Mouse (Mus musculus) layer of hippocampus, adult 9-11 months (tissue): ENCODE data around the gene Mageb16.

Source experiments
- DNase-seq: peaks from one replicate; pipeline ENCODE4 v3.0.0; 2022

The Mageb16 gene

DNA sequence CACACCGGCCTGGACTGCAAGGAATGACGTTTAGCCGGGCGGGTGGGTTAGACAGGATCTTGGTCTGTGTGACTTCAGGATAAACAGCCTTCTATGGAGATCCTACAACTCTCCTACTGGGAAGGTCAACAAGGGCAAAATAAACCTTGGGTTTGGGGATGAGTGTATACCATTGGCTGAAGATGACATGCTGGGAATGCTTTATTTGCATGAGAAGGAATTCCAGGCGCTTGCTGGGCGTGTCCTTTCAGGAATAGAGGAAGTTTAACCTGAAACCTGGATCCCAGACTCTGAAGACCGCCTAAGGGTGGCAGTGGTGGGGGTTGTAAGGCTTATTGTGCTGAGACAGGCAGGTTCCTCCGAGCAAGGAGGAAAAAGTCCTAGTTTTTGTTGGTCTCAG is at the start of gene Mageb16:
Gene Mageb16, minus strand, starts transcription at position 25 of the 400 bp plus-strand sequence.
- no peak for DNase-seq

DNA sequence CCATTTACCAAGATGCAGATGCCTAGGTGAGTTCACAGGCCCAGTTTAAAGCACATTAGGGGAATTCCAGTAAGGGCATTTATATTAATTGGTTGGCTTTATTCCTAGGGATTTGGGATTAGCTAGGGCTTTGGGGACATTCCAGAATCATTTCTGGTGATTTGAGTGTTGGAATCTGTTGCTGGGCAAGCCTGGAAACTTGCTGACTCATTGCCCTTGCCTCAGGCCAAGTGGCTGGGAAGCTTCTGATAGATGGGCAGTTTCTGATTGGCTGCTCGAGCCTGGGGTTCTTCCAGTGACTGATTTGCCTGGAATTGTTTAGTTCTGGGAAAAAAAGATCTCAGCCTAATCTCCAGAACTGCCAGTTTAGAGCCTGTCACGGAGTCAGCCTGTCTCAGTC is 20.1 kb downstream of the Mageb16 start:
- DNase-seq, result no peak

DNA sequence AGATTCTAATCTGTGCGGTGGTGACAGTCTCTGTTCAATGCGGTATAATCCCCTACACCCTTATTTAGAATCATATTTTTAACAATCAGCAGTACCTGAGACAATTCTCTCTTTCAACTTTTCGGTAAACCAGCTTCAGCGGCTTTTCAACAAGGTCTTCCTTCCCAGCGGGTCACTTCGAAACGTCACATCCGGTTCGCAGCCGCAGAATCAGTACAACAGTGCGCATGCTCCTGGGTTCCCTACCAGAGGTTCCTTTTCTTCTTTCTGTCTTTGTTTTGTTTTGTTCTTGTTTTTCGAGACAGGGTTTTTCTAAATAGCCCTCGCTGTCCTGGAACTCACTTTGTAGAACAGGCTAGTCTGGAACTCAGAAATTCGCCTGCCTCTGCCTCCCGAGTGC is 35.8 kb downstream of the Mageb16 start:
- no peak for DNase-seq

DNA sequence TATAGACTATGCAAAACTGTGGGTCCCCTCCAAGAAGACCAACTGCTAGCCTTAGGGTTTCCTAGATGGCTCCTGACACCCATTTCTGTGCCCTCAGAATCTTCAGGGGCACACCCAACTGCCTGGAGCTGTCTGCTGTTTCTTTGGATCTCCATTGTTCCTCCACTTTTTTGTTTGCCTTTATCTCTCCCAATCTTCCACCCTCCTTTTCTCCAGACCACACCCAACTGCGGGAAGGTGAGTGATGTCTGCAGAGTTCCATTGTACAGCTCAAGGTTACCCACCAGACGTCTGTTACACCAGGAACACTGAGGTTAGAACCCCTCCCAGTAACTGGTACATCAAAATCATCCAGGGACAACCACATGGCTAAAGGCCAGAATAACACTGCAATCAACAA is 64.8 kb downstream of the Mageb16 start:
- DNase-seq, result no peak
